Mouse (Mus musculus): ENCODE data around the gene Fap. TPM values are rescaled to one million over a fixed set of nuclear protein-coding genes. Genes with fewer than 3 reads are reported as not detected.

Fap gene
- polyA plus RNA-seq, 1 experiment, result 0.27 TPM

DNA sequence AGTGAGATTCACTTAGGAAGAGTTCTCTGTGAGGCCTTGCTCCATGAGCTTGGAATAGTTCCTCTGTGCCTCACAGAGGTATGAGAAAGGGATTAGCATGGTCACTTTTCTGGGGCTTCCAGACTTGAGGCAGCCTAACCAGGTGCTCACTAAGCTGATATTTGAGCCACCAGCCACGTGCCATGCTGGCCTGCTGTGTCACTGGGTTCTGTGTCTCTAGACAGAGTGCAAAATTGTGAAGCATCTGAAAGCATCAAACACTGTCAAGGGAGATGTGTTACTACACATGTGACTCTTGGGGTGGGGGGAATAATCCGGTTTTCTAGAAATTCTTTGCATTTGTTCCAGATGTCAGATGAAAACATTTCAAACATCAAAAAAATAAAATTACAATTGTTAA lies 111.7 kb downstream of the Fap start:
- no peaks in the 10 kb centered on the region for H3K27me3 ChIP-seq (ENCODE audit: control insufficient read depth, insufficient read depth, low read length)
- no peak overlapping the region for H3K4me3 ChIP-seq (ENCODE audit: low read depth, low read length)
- 75% methylated on average over 2 of the region's 2 CpGs for WGBS
- no peaks in the 10 kb centered on the region for H3K36me3 ChIP-seq (ENCODE audit: control insufficient read depth, insufficient read depth, low read length)
- no peaks in the 10 kb centered on the region for H3K4me1 ChIP-seq (ENCODE audit: control insufficient read depth, insufficient read depth, insufficient read length, low read length)
- no peak overlapping the region for H3K27ac ChIP-seq (ENCODE audit: insufficient read depth, low read depth, low read length)
- no peak for TF ChIP-seq POLR2A (IDR thresholded peaks at IDR 0.05; ENCODE audit: low read depth, low read length)
- no peak for TF ChIP-seq CTCF (IDR thresholded peaks at IDR 0.05; ENCODE audit: extremely low read depth, insufficient read length, insufficient replicate concordance, low read depth, low read length)

DNA sequence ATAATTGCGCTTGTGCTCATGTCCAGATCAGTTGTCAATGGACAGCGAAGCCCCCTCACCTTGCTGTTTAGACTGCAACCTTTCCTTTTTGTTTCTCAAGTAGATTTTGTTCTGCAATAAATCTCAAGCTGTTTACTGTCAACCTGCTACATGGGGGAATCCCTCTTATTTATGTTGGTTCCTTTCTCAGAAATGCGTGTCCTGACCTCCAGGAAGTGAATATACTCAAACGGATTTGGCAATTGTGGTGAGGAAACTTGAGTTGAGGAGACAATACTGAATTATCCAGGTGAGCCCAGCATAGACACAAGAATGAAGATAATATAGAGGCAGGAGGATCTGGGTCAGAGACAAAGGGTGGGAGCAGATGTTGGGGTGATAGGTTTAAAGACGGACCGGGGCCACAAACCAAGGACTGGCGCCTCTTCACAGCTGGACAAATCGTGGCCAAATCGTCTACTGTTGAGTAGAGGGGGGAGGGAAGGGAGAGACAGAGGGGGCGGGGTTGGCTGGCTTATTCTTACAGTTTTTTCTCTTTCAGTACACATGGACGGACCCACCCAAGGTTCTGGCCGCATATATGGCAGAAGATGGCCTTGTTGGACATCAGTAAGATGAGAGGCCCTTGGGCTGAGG lies 112.9 kb downstream of the Fap start:
- Histone ChIP-seq H3K27ac (ENCODE audit: insufficient read depth, low read depth, low read length) (no peak overlapping the region), H3K4me1 (ENCODE audit: control insufficient read depth, insufficient read depth, insufficient read length, low read length) (no peaks in the 10 kb centered on the region), H3K36me3 (ENCODE audit: control insufficient read depth, insufficient read depth, low read length) (no peaks in the 10 kb centered on the region), H3K27me3 (ENCODE audit: control insufficient read depth, insufficient read depth, low read length) (no peaks in the 10 kb centered on the region), H3K4me3 (ENCODE audit: low read depth, low read length) (no peak overlapping the region)
- 67% methylated on average over 12 of the region's 12 CpGs for WGBS
- TF ChIP-seq POLR2A (IDR thresholded peaks at IDR 0.05; ENCODE audit: low read depth, low read length), result no peak
- no peak for TF ChIP-seq CTCF (IDR thresholded peaks at IDR 0.05; ENCODE audit: extremely low read depth, insufficient read length, insufficient replicate concordance, low read depth, low read length)

GRCm38 (mm10) chr2:62460231-62460710 lies 113.6 kb downstream of the Fap start:
- 62% methylated on average over 7 of the region's 7 CpGs for WGBS
- no peak overlapping the region for H3K4me3 ChIP-seq (ENCODE audit: low read depth, low read length)
- H3K36me3 ChIP-seq (ENCODE audit: control insufficient read depth, insufficient read depth, low read length), result no peaks in the 10 kb centered on the region
- TF ChIP-seq POLR2A (IDR thresholded peaks at IDR 0.05; ENCODE audit: low read depth, low read length) (no peak), CTCF (IDR thresholded peaks at IDR 0.05; ENCODE audit: extremely low read depth, insufficient read length, insufficient replicate concordance, low read depth, low read length) (no peak)
- H3K27ac ChIP-seq (ENCODE audit: insufficient read depth, low read depth, low read length), result peak overlapping the region; percentile 13
- no peaks in the 10 kb centered on the region for H3K4me1 ChIP-seq (ENCODE audit: control insufficient read depth, insufficient read depth, insufficient read length, low read length)
- H3K27me3 ChIP-seq (ENCODE audit: control insufficient read depth, insufficient read depth, low read length), result no peaks in the 10 kb centered on the region

- Histone ChIP-seq H3K27ac (ENCODE audit: insufficient read depth, low read depth, low read length) (peak overlapping the region; percentile 13; the same call in 1 of the 2 replicates), H3K4me3 (ENCODE audit: low read depth, low read length) (no peak overlapping the region), H3K27me3 (ENCODE audit: control insufficient read depth, insufficient read depth, low read length) (no peaks in the 10 kb centered on the region), H3K36me3 (ENCODE audit: control insufficient read depth, insufficient read depth, low read length) (no peaks in the 10 kb centered on the region), H3K4me1 (ENCODE audit: control insufficient read depth, insufficient read depth, insufficient read length, low read length) (no peaks in the 10 kb centered on the region)
- WGBS, result 48% methylated on average over 18 of the region's 18 CpGs
- TF ChIP-seq CTCF (IDR thresholded peaks at IDR 0.05; ENCODE audit: extremely low read depth, insufficient read length, insufficient replicate concordance, low read depth, low read length), result no peak
- TF ChIP-seq POLR2A (IDR thresholded peaks at IDR 0.05; ENCODE audit: low read depth, low read length), result no peak
These were observed 114.4 kb downstream of the Fap start for GRCm38 (mm10) chr2:62459241-62460174.

GRCm38 (mm10) chr2:62458070-62458469 lies 115.8 kb downstream of the Fap start:
- Histone ChIP-seq H3K4me3 (ENCODE audit: low read depth, low read length) (no peak overlapping the region), H3K27ac (ENCODE audit: insufficient read depth, low read depth, low read length) (no peak overlapping the region), H3K4me1 (ENCODE audit: control insufficient read depth, insufficient read depth, insufficient read length, low read length) (no peaks in the 10 kb centered on the region), H3K27me3 (ENCODE audit: control insufficient read depth, insufficient read depth, low read length) (no peaks in the 10 kb centered on the region), H3K36me3 (ENCODE audit: control insufficient read depth, insufficient read depth, low read length) (no peaks in the 10 kb centered on the region)
- WGBS, result 36% methylated on average over 9 of the region's 9 CpGs
- TF ChIP-seq POLR2A (IDR thresholded peaks at IDR 0.05; ENCODE audit: low read depth, low read length), result no peak
- TF ChIP-seq CTCF (IDR thresholded peaks at IDR 0.05; ENCODE audit: extremely low read depth, insufficient read length, insufficient replicate concordance, low read depth, low read length), result no peak

GRCm38 (mm10) chr2:62454991-62455390 lies 118.9 kb downstream of the Fap start:
- Histone ChIP-seq H3K4me1 (ENCODE audit: control insufficient read depth, insufficient read depth, insufficient read length, low read length) (no peaks in the 10 kb centered on the region), H3K27ac (ENCODE audit: insufficient read depth, low read depth, low read length) (no peak overlapping the region), H3K36me3 (ENCODE audit: control insufficient read depth, insufficient read depth, low read length) (no peaks in the 10 kb centered on the region), H3K4me3 (ENCODE audit: low read depth, low read length) (no peak overlapping the region), H3K27me3 (ENCODE audit: control insufficient read depth, insufficient read depth, low read length) (no peaks in the 10 kb centered on the region)
- WGBS, result 74% methylated on average over 11 of the region's 11 CpGs
- no peak for TF ChIP-seq CTCF (IDR thresholded peaks at IDR 0.05; ENCODE audit: extremely low read depth, insufficient read length, insufficient replicate concordance, low read depth, low read length)
- TF ChIP-seq POLR2A (IDR thresholded peaks at IDR 0.05; ENCODE audit: low read depth, low read length), result no peak

- H3K27me3 ChIP-seq (ENCODE audit: control insufficient read depth, insufficient read depth, low read length), result no peaks in the 10 kb centered on the region
- no peak for TF ChIP-seq CTCF (IDR thresholded peaks at IDR 0.05; ENCODE audit: extremely low read depth, insufficient read length, insufficient replicate concordance, low read depth, low read length)
- no peak for TF ChIP-seq POLR2A (IDR thresholded peaks at IDR 0.05; ENCODE audit: low read depth, low read length)
- no peak overlapping the region for H3K27ac ChIP-seq (ENCODE audit: insufficient read depth, low read depth, low read length)
- WGBS, result 85% methylated on average over 6 of the region's 6 CpGs
- H3K4me3 ChIP-seq (ENCODE audit: low read depth, low read length), result no peak overlapping the region
- H3K36me3 ChIP-seq (ENCODE audit: control insufficient read depth, insufficient read depth, low read length), result no peaks in the 10 kb centered on the region
- no peaks in the 10 kb centered on the region for H3K4me1 ChIP-seq (ENCODE audit: control insufficient read depth, insufficient read depth, insufficient read length, low read length)
These were observed 119.8 kb downstream of the Fap start for GRCm38 (mm10) chr2:62454033-62454432.

Other genes starting within 250 kb of the Fap start
- gene Dpp4, start 161.8 kb downstream of the Fap start, polyA plus RNA-seq (2012; rRNA removed), result 12.8 and 77.5 TPM in 2 replicates
- 3.1 and 19.1 TPM in 2 replicates for gene Gcg, start 90.4 kb downstream of the Fap start, polyA plus RNA-seq (2012; rRNA removed)
- 5.3 and 27.0 TPM in 2 replicates for gene Ifih1, start 72.2 kb upstream of the Fap start, polyA plus RNA-seq (2012; rRNA removed)
- gene Gca, start 90.2 kb upstream of the Fap start, polyA plus RNA-seq (2012; rRNA removed), result 3.1 and 6.0 TPM in 2 replicates